Mouse (Mus musculus) megakaryocyte, embryonic 14.5 days (primary cell): ENCODE data around the gene Mrps35.

Source experiments
- FLI1 ChIP-seq: IDR thresholded peaks from 2 replicates; pipeline ENCODE4 v1.6.1; 2012; ENCODE audit warnings: low read length, inconsistent platforms, mixed read lengths
- GATA1 ChIP-seq: IDR thresholded peaks from 3 replicates; pipeline ENCODE4 v1.6.1; 2012; ENCODE audit warnings: mixed read lengths, low read length, inconsistent platforms, borderline replicate concordance

GRCm38 (mm10) chr6:147062034-147062433 lies 19.5 kb downstream of the Mrps35 start:
- TF ChIP-seq GATA1 (no peak), FLI1 (no peak)
